Mouse (Mus musculus) urinary bladder, adult 18-20 months (tissue): ENCODE data around the gene Gtsf1l.

Experiments used
- DNase-seq, 2 experiments: peaks; one replicate each; pipeline ENCODE4 v3.0.0; 2022; ENCODE audit warnings: low spot score in 2 of 2, mixed read lengths in 2 of 2

The Gtsf1l gene

GRCm38 (mm10) chr2:163051691-163052090 lies 36.0 kb downstream of the Gtsf1l start:
- DNase-seq, result no peak

GRCm38 (mm10) chr2:163049116-163049515 lies 38.5 kb downstream of the Gtsf1l start:
- no peak for DNase-seq

DNA sequence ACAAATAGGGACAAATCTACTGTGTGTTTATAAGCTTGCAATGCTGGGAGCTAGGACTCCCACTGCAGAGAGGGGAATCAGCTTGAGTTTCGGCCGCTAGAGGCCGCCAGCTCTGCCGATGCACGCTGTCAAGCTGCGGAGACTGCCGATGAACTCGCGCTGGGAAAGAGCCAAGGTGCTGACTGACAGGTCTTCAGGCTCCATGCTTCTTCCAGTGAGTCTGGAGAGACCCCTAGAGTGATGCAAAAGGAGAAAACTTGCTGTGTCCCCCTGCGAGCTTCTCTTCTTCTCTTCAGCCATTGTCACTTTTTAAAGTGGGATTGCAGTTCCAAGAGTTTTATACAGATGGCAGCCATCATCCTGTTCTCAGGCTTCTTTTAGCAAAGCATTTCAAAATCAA lies 39.5 kb downstream of the Gtsf1l start:
- peak in 1 of 2 experiments; percentile 59 for DNase-seq

DNA sequence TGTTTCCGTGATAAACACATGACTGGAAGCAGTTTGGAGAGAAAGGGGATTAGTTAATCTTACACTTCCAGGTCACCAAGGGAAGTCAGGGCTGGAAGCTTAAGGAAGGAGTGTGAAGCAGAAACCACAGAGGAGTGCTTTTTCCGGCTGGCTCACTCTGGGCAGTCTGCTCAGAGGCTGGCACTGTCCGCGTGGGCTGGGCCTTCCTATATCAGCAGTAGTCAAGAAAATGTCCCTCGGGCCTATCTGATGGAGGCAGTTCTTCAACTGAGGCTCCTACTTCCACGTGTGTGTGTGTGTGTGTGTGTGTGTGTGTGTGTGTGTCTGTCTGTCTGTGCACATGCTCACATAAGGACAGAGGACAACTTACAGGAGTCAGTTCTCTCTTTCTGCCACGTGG lies 47.7 kb downstream of the Gtsf1l start:
- no peak for DNase-seq
